Mouse (Mus musculus): ENCODE measurements around the gene Endou.

DNA sequence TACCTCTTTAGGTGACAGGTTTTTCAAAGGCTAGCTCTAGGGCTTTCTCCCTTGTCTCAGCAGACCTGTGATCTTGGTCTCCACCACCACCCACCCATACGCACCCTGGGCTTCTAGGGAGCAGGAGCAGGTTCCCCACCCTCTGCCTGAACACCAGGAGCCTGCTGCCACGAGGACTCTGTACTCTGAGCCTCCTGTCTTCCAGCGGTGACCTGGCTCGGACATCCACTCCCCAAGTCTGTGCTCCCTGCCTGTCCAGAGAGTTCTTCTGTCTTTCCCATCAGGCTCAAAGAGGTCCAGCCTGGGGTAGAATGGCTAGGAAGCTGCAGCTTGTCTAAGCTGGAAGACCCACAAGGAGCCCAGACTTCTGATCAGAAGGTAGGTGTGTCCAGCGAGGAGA, 12.1 kb upstream of the Endou start:
- TF ChIP-seq CTCF (conservative IDR thresholded peaks at IDR 0.05; ENCODE audit: insufficient read depth, insufficient read length, low read depth, low read length) (no peak), POLR2A (IDR thresholded peaks at IDR 0.05; ENCODE audit: low read depth, low read length) (no peak)

All from kidney, adult 2 months (tissue).